In genomic region chr14:100211036-100211825, GRCm38 (mm10) we compare ENCODE assay signal across 9 mouse cellular contexts.
DNase-seq lines count a peak whose midpoint lies in the region; ATAC-seq and TF ChIP-seq lines count a peak whose summit lies in the region.
"Had no signal": no experiment of that assay in that cellular context is flagged by ENCODE, and none has a peak within 500 bp of the region (broad histone marks: within the 10 kb centered on the region; RNA-seq: fewer than 3 reads in every experiment).

No protein-coding gene starts in this region.

- peaks cover 12% of the 10 kb centered on the region; the same call in 1 of the 2 replicates for H3K4me1 ChIP-seq in spleen, adult 2 months (ENCODE audit: control insufficient read depth, insufficient read depth, insufficient read length)

- no peak overlapping the region for H3K4me3 ChIP-seq in spleen, adult 2 months (ENCODE audit: extremely low read depth, insufficient read depth, insufficient read length)
- H3K4me3 ChIP-seq: embryonic facial prominence, embryonic 13.5 days had no signal

- peak; percentile 27 for DNase-seq in embryo, embryonic 10 days (ENCODE audit: low spot score)
- no peak for DNase-seq in embryo, embryonic 9.5 days (ENCODE audit: extremely low spot score)
- peak; percentile 12 for DNase-seq in Muller cell, postnatal 12 days (ENCODE audit: inconsistent ontology term)
- peak; percentile 70 to 72 for DNase-seq in cerebellum, postnatal 36 days
- peak; percentile 83 for DNase-seq in heart, adult 9 months (ENCODE audit: low spot score in 2 of 2)
- peak; percentile 76 to 86 for DNase-seq in layer of hippocampus, adult 18-20 months (ENCODE audit: low spot score in 2 of 2)
- DNase-seq in spleen, adult 2 months (ENCODE audit: low read depth in 1 of 2, low spot score in 2 of 2): peak; percentile 53 to 62

- no peak for TF ChIP-seq CTCF in spleen, adult 2 months (IDR thresholded peaks at IDR 0.05; ENCODE audit: extremely low read depth, insufficient read depth, insufficient read length, insufficient replicate concordance)

- H3K27me3 ChIP-seq in spleen, adult 2 months (ENCODE audit: control insufficient read depth, insufficient read depth, low read length): no peaks in the 10 kb centered on the region
- H3K27me3 ChIP-seq: embryonic facial prominence, embryonic 13.5 days had no signal

- ATAC-seq in megakaryocyte progenitor cell, adult 5-6 weeks (replicated peaks; ENCODE audit: poor library complexity): peak; percentile 86

- H3K27ac ChIP-seq in spleen, adult 2 months (ENCODE audit: insufficient read depth, low read length): peak overlapping the region; percentile 64
- H3K27ac ChIP-seq: embryonic facial prominence, embryonic 13.5 days had no signal

- H3K36me3 ChIP-seq in spleen, adult 2 months (ENCODE audit: control insufficient read depth, insufficient read depth, low read length): no peaks in the 10 kb centered on the region

- TF ChIP-seq POLR2A in spleen, adult 2 months (IDR thresholded peaks at IDR 0.05; ENCODE audit: low read depth, low read length): no peak

- 20% methylated on average over 11 of the region's 11 CpGs for WGBS in spleen, adult 2 months
